Mouse (Mus musculus): Measurements from ENCODE around the gene Lrp4. TPM values are rescaled to one million over a fixed set of nuclear protein-coding genes. Genes with fewer than 3 reads are reported as not detected.

Lrp4 gene
- total RNA-seq (2021), result 10 to 100 TPM; 27.2 to 28.2 TPM
- long read RNA-seq, experiment 1, full-length matches to known transcripts, result 1 of 11 reads
- long read RNA-seq, experiment 1, partial matches to known transcripts, result 10 of 11 reads
- long read RNA-seq, experiment 1, other reads (novel, unspliced or antisense), result 0 of 11 reads
- long read RNA-seq, experiment 2, partial matches to known transcripts, result 5 of 6 reads
- long read RNA-seq, experiment 2, other reads (novel, unspliced or antisense), result 1 of 6 reads

GRCm38 (mm10) chr2:91457259-91457655, at the start of gene Lrp4:
Lrp4 (plus strand) TSS chr2:91457511.
- intact Hi-C loops (cut with DNase I), result loop anchor here (5.0 kb wide), 1 partner anchor 170 kb away; no protein-coding TSS in a partner anchor
- DNase-seq (ENCODE audit: low spot score in 2 of 2), result peak in 1 of 2 experiments; percentile 21

- intact Hi-C loops (cut with DNase I), result no loop called here
- DNase-seq (ENCODE audit: low spot score in 2 of 2), result no peak
Measured at GRCm38 (mm10) chr2:91408031-91408430, 49.3 kb upstream of the Lrp4 start.

GRCm38 (mm10) chr2:91411473-91411872, 45.8 kb upstream of the Lrp4 start:
- intact Hi-C loops (cut with DNase I), result no loop called here
- no peak for DNase-seq (ENCODE audit: low spot score in 2 of 2)

- intact Hi-C loops (cut with DNase I), result no loop called here
- DNase-seq (ENCODE audit: low spot score in 2 of 2), result no peak
Measured at GRCm38 (mm10) chr2:91412361-91412760, 45.0 kb upstream of the Lrp4 start.

GRCm38 (mm10) chr2:91413811-91414210, 43.5 kb upstream of the Lrp4 start:
- DNase-seq (ENCODE audit: low spot score in 2 of 2), result no peak
- intact Hi-C loops (cut with DNase I), result no loop called here

GRCm38 (mm10) chr2:91421641-91422040, 35.7 kb upstream of the Lrp4 start:
- intact Hi-C loops (cut with DNase I), result no loop called here
- no peak for DNase-seq (ENCODE audit: low spot score in 2 of 2)

- DNase-seq (ENCODE audit: low spot score in 2 of 2), result no peak
- intact Hi-C loops (cut with DNase I), result no loop called here
Measured at GRCm38 (mm10) chr2:91424061-91424720, 33.1 kb upstream of the Lrp4 start.

- DNase-seq (ENCODE audit: low spot score in 2 of 2), result no peak
- intact Hi-C loops (cut with DNase I), result no loop called here
Measured at GRCm38 (mm10) chr2:91426321-91426720, 31.0 kb upstream of the Lrp4 start.

- intact Hi-C loops (cut with DNase I), result no loop called here
- DNase-seq (ENCODE audit: low spot score in 2 of 2), result no peak
Measured at GRCm38 (mm10) chr2:91429146-91429545, 28.2 kb upstream of the Lrp4 start.

- no peak for DNase-seq (ENCODE audit: low spot score in 2 of 2)
- intact Hi-C loops (cut with DNase I), result no loop called here
Measured at GRCm38 (mm10) chr2:91429915-91430599, 27.3 kb upstream of the Lrp4 start.

GRCm38 (mm10) chr2:91430600-91430919, 26.8 kb upstream of the Lrp4 start:
- DNase-seq (ENCODE audit: low spot score in 2 of 2), result no peak
- intact Hi-C loops (cut with DNase I), result no loop called here

GRCm38 (mm10) chr2:91436713-91437112, 20.6 kb upstream of the Lrp4 start:
- intact Hi-C loops (cut with DNase I), result no loop called here
- no peak for DNase-seq (ENCODE audit: low spot score in 2 of 2)

- no peak for DNase-seq (ENCODE audit: low spot score in 2 of 2)
- intact Hi-C loops (cut with DNase I), result no loop called here
Measured at GRCm38 (mm10) chr2:91437116-91437815, 20.0 kb upstream of the Lrp4 start.

- intact Hi-C loops (cut with DNase I), result no loop called here
- no peak for DNase-seq (ENCODE audit: low spot score in 2 of 2)
Measured at GRCm38 (mm10) chr2:91439271-91439670, 18.0 kb upstream of the Lrp4 start.

- intact Hi-C loops (cut with DNase I), result no loop called here
- no peak for DNase-seq (ENCODE audit: low spot score in 2 of 2)
Measured at GRCm38 (mm10) chr2:91439876-91440275, 17.4 kb upstream of the Lrp4 start.

GRCm38 (mm10) chr2:91440686-91441085, 16.6 kb upstream of the Lrp4 start:
- DNase-seq (ENCODE audit: low spot score in 2 of 2), result no peak
- intact Hi-C loops (cut with DNase I), result no loop called here

- intact Hi-C loops (cut with DNase I), result no loop called here
- no peak for DNase-seq (ENCODE audit: low spot score in 2 of 2)
Measured at GRCm38 (mm10) chr2:91441715-91442114, 15.6 kb upstream of the Lrp4 start.

- no peak for DNase-seq (ENCODE audit: low spot score in 2 of 2)
- intact Hi-C loops (cut with DNase I), result no loop called here
Measured at GRCm38 (mm10) chr2:91442241-91442640, 15.1 kb upstream of the Lrp4 start.

- intact Hi-C loops (cut with DNase I), result no loop called here
- DNase-seq (ENCODE audit: low spot score in 2 of 2), result peak; percentile 91 to 94
Measured at GRCm38 (mm10) chr2:91444286-91444892, 12.9 kb upstream of the Lrp4 start, which contains the start of gene 1110051M20Rik. 1110051M20Rik (minus strand) TSS chr2:91444704.

- intact Hi-C loops (cut with DNase I), result no loop called here
- DNase-seq (ENCODE audit: low spot score in 2 of 2), result no peak
Measured at GRCm38 (mm10) chr2:91449662-91450061, 7.6 kb upstream of the Lrp4 start.
